Mouse (Mus musculus) intestine, postnatal 0 days (tissue): Measurements from ENCODE around the gene Slc12a8. TPM values are rescaled to one million over a fixed set of nuclear protein-coding genes. Genes with fewer than 3 reads are reported as not detected.

Source experiments
- ATAC-seq: fragments of 200-750 bp; cut with Nextera tagmentation; 2 replicates; pipeline ENCODE4 v1.8.0; 2017; ENCODE audit warnings: mild to moderate bottlenecking, moderate TSS enrichment, moderate library complexity
- H3K27ac ChIP-seq: fragments of 300-500 bp; sonication (generic); 2 replicates; pipeline ENCODE4 v1.5.1; 2014; ENCODE audit warnings: mild to moderate bottlenecking, low read depth, low read length, moderate library complexity
- H3K27me3 ChIP-seq: fragments of 300-500 bp; sonication (generic); replicated peaks from 2 replicates; pipeline ENCODE4 v1.6.1; 2014; ENCODE audit warnings: low read length, mixed read lengths; ENCODE audit not compliant: control insufficient read depth, insufficient read depth
- H3K36me3 ChIP-seq: fragments of 300-500 bp; sonication (generic); 2 replicates; pipeline ENCODE4 v1.6.1; 2014; ENCODE audit warnings: mild to moderate bottlenecking, moderate library complexity; ENCODE audit not compliant: control insufficient read depth, insufficient read depth
- H3K4me1 ChIP-seq: fragments of 300-500 bp; sonication (generic); replicated peaks from 2 replicates; pipeline ENCODE4 v1.6.1; 2014; ENCODE audit warnings: antibody characterized with exemption, low read length, mixed read lengths; ENCODE audit not compliant: control insufficient read depth, insufficient read depth
- H3K4me2 ChIP-seq: fragments of 300-500 bp; sonication (generic); replicated peaks from 2 replicates; pipeline ENCODE4 v1.6.1; 2014; ENCODE audit warnings: low read depth, mild to moderate bottlenecking, moderate library complexity
- H3K4me3 ChIP-seq: fragments of 300-500 bp; sonication (generic); 2 replicates; pipeline ENCODE4 v1.5.1; 2014; ENCODE audit warnings: low read depth, low read length
- H3K9ac ChIP-seq: fragments of 300-500 bp; sonication (generic); 2 replicates; pipeline ENCODE4 v1.6.1; 2014; ENCODE audit warnings: mild to moderate bottlenecking, low read depth, low read length
- H3K9me3 ChIP-seq: fragments of 300-500 bp; sonication (generic); 2 replicates; pipeline ENCODE4 v1.6.1; 2016; ENCODE audit warnings: mixed run types; ENCODE audit not compliant: control insufficient read depth
- CTCF ChIP-seq: sonication (generic); IDR thresholded peaks from 2 replicates; pipeline ENCODE4 v1.5.1; 2016; ENCODE audit warnings: low read depth, mild to moderate bottlenecking, control low read depth, antibody characterized with exemption, moderate library complexity
- WGBS: fragments of 180-500 bp; shearing (Covaris S2); extraction: QIAGEN DNeasy Blood & Tissue Kit; methylation state at CpG from one replicate; pipeline ENCODE4 v1.1.7; 2014; 5-methylcytosine and 5-hydroxymethylcytosine counted together
- polyA plus RNA-seq: library from polyadenylated mRNA; unstranded; fragments of >200 nt; fragmentation: Nextera tagmentation; extraction: Ambion mirVana; gene quantifications from 2 replicates; pipeline ENCODE4 v1.2.1, GENCODE M21; 2015

Gene Slc12a8
- polyA plus RNA-seq, 1 experiment from 2014 or later: 4.9 TPM

DNA sequence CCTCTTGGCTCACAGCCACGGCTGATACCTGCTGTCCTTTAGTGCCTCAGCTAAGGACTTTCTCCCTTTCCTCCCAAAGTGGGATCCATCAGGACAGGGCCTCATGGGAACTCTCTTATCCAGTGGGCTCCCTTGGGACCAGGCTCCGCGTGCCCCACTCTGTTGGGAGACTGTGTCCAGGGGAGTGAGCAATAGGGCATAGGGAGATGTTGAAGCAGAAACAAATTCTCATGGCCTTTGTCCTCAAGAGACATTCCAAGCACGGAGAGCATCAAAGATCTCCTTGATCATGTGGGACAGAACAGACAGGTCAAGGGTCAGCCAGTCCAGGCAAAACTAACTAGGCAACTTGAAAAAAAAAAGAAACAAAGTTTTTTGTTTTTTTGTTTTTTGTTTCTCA, 50.6 kb downstream of the Slc12a8 start:
- no peaks in the 10 kb centered on the region for H3K9me3 ChIP-seq
- WGBS: 59% methylated on average over 4 of the region's 4 CpGs
- no peak for TF ChIP-seq CTCF
- no peak overlapping the region; the same call in 1 of the 2 replicates for H3K27ac ChIP-seq
- no peaks in the 10 kb centered on the region for H3K27me3 ChIP-seq
- ATAC-seq: no peak
- H3K9ac ChIP-seq: no peak overlapping the region
- H3K4me2 ChIP-seq: no peak overlapping the region
- 0 out of 2 replicates have a peak, but pooled peaks cover 4% of the 10 kb centered on the region for H3K4me1 ChIP-seq
- H3K4me3 ChIP-seq: no peak overlapping the region
- H3K36me3 ChIP-seq: no peaks in the 10 kb centered on the region

DNA sequence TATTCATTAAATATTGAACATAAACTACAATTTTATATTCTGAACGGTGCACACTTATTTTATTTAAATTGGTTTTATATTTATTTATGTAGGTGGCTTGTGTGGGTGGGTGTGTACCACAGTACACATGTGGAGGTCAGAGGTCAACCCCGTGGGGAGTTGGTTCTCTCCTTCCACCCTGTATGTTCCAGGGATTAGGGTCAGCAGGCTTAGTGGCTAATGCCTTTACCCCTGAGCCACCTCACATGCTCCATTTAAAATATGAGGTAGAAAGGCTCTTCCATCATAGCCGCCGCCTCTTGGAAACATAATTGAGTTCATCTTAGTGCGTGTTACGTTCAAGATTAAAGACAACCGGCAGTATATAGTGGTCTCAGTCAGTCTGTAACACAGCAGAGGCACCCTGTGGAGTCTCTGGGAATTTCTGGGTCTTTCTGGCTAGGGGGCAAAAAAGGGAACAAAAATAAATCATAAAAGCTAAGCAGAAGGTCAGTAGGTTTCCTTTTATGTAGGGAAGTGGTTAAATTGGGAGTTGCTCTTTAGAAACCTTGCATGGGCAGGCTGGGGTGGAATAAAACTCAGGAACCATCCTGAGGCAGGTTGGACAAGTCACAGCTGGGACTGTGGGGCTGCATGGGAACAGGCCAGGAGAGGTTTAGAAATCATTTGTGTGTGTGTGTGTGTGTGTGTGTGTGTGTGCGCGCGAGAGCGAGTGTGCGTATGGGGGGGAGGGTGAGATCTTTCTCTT, 51.3 kb downstream of the Slc12a8 start:
- Histone ChIP-seq H3K27ac (no peak overlapping the region), H3K4me1 (peaks cover 4% of the 10 kb centered on the region; the same call in 1 of the 2 replicates), H3K4me3 (no peak overlapping the region), H3K9me3 (no peaks in the 10 kb centered on the region), H3K36me3 (no peaks in the 10 kb centered on the region), H3K9ac (no peak overlapping the region), H3K27me3 (no peaks in the 10 kb centered on the region), H3K4me2 (no peak overlapping the region)
- ATAC-seq: no peak
- no peak for TF ChIP-seq CTCF
- 76% methylated on average over 12 of the region's 12 CpGs for WGBS

DNA sequence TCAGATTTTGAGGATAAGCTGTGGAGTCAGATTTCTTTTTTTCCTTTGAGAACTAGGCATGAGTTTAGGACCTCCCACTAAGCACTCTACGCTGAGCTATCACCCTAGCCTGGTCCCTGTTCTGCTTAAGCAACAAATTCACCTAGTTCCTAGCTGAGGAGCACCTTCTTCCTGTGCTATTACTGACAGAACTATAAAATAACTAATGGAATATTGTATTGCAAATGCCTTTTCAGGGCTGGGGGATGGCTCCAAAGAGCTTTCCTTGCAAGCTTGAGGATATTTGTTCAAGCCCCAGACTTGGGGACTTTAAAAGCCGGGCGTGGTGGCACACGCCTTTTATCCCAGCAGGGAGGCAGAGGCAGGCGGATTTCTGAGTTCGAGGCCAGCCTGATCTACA, 55.5 kb downstream of the Slc12a8 start:
- Histone ChIP-seq H3K9ac (no peak overlapping the region), H3K4me1 (peaks cover 1% of the 10 kb centered on the region; the same call in 1 of the 2 replicates), H3K4me3 (no peak overlapping the region), H3K9me3 (no peaks in the 10 kb centered on the region), H3K36me3 (no peaks in the 10 kb centered on the region), H3K27me3 (no peaks in the 10 kb centered on the region), H3K4me2 (no peak overlapping the region), H3K27ac (no peak overlapping the region)
- 88% methylated on average over 6 of the region's 6 CpGs for WGBS
- ATAC-seq: no peak
- no peak for TF ChIP-seq CTCF

DNA sequence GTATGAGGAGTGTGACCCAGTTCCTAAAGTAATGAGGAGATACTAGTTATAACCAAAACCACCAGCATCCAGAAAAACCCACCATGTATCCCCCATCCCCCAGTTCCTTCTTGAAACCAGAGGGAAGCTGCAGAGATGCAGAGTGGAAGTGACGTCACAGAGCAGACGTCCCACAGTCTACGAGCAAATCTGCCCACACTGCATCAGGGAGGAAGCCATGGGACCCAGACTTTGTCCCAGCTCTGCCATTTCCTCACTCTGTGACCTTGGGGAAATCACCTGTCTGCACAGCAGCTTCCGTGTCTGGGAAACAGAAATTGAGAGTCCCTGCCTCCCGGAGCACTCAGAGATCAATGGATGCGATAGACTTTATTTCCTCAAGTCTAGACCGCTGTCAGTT, 56.6 kb downstream of the Slc12a8 start:
- no peaks in the 10 kb centered on the region; the same call in 1 of the 2 replicates for H3K4me1 ChIP-seq
- no peaks in the 10 kb centered on the region for H3K9me3 ChIP-seq
- no peak for TF ChIP-seq CTCF
- no peak overlapping the region for H3K4me2 ChIP-seq
- 37% methylated on average over 7 of the region's 7 CpGs for WGBS
- H3K27ac ChIP-seq: no peak overlapping the region
- no peaks in the 10 kb centered on the region for H3K27me3 ChIP-seq
- H3K4me3 ChIP-seq: no peak overlapping the region
- peak; percentile 94 for ATAC-seq
- H3K36me3 ChIP-seq: no peaks in the 10 kb centered on the region
- H3K9ac ChIP-seq: no peak overlapping the region

DNA sequence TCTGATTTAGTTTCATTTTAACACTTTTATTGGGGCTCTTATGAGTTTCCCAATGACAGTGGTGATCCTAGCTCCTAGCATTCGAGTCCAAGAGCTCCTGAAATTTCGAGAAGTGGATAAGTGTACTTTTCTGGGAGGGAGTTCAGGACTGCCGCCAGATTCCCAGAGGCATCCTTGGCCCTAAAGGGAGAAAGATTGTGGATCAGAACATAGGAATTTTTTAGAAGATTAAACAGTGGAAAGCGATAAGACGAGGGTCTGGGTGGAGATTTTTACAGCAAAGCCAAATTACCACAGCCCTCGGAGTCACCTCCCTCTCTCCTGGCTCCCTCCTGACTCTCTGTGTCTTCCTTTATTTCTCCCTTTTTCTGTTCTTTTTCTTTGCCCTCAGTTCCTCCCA, 58.6 kb downstream of the Slc12a8 start:
- Histone ChIP-seq H3K27me3 (no peaks in the 10 kb centered on the region), H3K9me3 (no peaks in the 10 kb centered on the region), H3K27ac (no peak overlapping the region), H3K36me3 (no peaks in the 10 kb centered on the region), H3K4me3 (no peak overlapping the region), H3K4me2 (no peak overlapping the region), H3K4me1 (no peaks in the 10 kb centered on the region; the same call in 1 of the 2 replicates), H3K9ac (no peak overlapping the region)
- ATAC-seq: no peak
- WGBS: 68% methylated on average over 6 of the region's 6 CpGs
- TF ChIP-seq CTCF: no peak

DNA sequence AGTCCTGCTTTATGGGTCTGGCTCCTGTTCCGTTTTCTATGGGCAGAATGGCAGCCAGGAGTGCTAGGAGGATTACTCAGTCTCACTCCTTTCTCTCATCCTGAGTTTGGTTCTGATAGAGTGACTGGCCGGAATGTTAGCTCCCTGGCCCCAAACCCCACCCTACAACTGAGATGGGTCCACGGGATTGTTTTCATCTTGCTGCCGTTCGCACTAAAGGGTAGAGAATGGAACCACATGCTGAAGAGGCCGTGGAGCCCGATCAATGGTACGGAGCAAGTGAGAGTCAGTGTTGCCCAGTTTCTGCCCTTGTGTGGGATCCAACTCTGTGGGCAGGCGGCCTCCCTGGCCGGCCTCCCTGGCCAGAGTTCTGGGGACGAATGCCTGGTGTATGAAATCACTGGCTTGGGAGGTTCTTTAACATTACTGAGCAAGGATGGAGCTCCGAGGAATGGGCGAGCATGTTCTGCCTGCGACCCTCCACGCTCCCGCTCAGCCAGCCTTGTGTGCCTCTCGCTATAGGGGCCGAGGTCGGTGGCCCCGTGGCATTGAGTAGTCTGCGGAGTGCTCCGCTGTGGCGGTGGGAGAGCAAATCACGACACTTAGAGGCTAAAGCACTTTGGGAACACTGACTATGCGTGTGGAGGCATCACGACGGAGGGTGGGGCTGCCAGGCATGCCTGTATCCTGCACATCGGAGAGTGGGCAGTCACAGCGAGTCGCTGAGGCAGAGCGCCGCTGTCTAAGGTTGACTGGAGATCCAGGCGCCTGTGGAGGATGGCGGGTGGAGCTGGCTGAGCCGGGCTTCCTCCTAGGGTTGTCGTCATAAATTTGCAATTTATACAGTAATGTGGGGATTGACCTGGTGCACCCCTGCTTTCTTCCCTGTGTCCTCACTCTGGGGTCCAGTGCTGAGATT, 59.4 kb downstream of the Slc12a8 start:
- no peak for ATAC-seq

More for the DNA sequence above, 59.4 kb downstream of the Slc12a8 start:
- Histone ChIP-seq H3K36me3 (no peaks in the 10 kb centered on the region), H3K9ac (no peak overlapping the region), H3K4me3 (no peak overlapping the region), H3K4me1 (no peaks in the 10 kb centered on the region; the same call in 1 of the 2 replicates), H3K27ac (no peak overlapping the region), H3K27me3 (no peaks in the 10 kb centered on the region), H3K9me3 (no peaks in the 10 kb centered on the region), H3K4me2 (no peak overlapping the region)
- 72% methylated on average over 36 of the region's 36 CpGs for WGBS
- TF ChIP-seq CTCF: no peak
